Mouse (Mus musculus): ENCODE data around the gene Pus7.

Gene Pus7

GRCm38 (mm10) chr5:23782931-23783877, at the start of gene Pus7:
Pus7 (minus strand) TSS chr5:23783711.
- peak; percentile 43 for DNase-seq (ENCODE audit: low spot score)

- no peak for DNase-seq (ENCODE audit: low spot score)
These were observed 47.6 kb upstream of the Pus7 start for GRCm38 (mm10) chr5:23830897-23831752.

GRCm38 (mm10) chr5:23826321-23827004, 43.0 kb upstream of the Pus7 start:
- DNase-seq (ENCODE audit: low spot score), result no peak

GRCm38 (mm10) chr5:23824171-23824733, 40.7 kb upstream of the Pus7 start:
- no peak for DNase-seq (ENCODE audit: low spot score)

- no peak for DNase-seq (ENCODE audit: low spot score)
These were observed 38.8 kb upstream of the Pus7 start for GRCm38 (mm10) chr5:23822306-23822705.

- no peak for DNase-seq (ENCODE audit: low spot score)
These were observed 33.2 kb upstream of the Pus7 start for GRCm38 (mm10) chr5:23816681-23817080.

- DNase-seq (ENCODE audit: low spot score), result no peak
These were observed 31.3 kb upstream of the Pus7 start for GRCm38 (mm10) chr5:23814841-23815240.

GRCm38 (mm10) chr5:23792726-23793125, 9.2 kb upstream of the Pus7 start:
- DNase-seq (ENCODE audit: low spot score), result no peak

GRCm38 (mm10) chr5:23789078-23789612, 5.6 kb upstream of the Pus7 start:
- no peak for DNase-seq (ENCODE audit: low spot score)

- no peak for DNase-seq (ENCODE audit: low spot score)
These were observed 4.9 kb upstream of the Pus7 start for GRCm38 (mm10) chr5:23788390-23788830.

- peak; percentile 99 for DNase-seq (ENCODE audit: low spot score)
These were observed 4.3 kb upstream of the Pus7 start, which contains the start of gene Rint1 for GRCm38 (mm10) chr5:23787536-23788389. Rint1 (plus strand) TSS chr5:23787711.

- DNase-seq (ENCODE audit: low spot score), result no peak
These were observed 1.3 kb downstream of the Pus7 start for GRCm38 (mm10) chr5:23782051-23782810.

- no peak for DNase-seq (ENCODE audit: low spot score)
These were observed 2.3 kb downstream of the Pus7 start for GRCm38 (mm10) chr5:23781172-23781571.

- no peak for DNase-seq (ENCODE audit: low spot score)
These were observed 3.0 kb downstream of the Pus7 start for GRCm38 (mm10) chr5:23780516-23780915.

GRCm38 (mm10) chr5:23774186-23774585, 9.3 kb downstream of the Pus7 start:
- DNase-seq (ENCODE audit: low spot score), result no peak

- no peak for DNase-seq (ENCODE audit: low spot score)
These were observed 12.4 kb downstream of the Pus7 start for GRCm38 (mm10) chr5:23771105-23771504.

GRCm38 (mm10) chr5:23764557-23764956, 19.0 kb downstream of the Pus7 start:
- DNase-seq (ENCODE audit: low spot score), result no peak

- no peak for DNase-seq (ENCODE audit: low spot score)
These were observed 21.0 kb downstream of the Pus7 start for GRCm38 (mm10) chr5:23762531-23762930.

GRCm38 (mm10) chr5:23758633-23759032, 24.9 kb downstream of the Pus7 start:
- DNase-seq (ENCODE audit: low spot score), result no peak

GRCm38 (mm10) chr5:23756368-23756767, 27.1 kb downstream of the Pus7 start:
- DNase-seq (ENCODE audit: low spot score), result no peak

Measured in ovary, postnatal 10 days (tissue).